Mouse (Mus musculus): Measurements from ENCODE around the gene Nkx1-1. TPM values are rescaled to one million over a fixed set of nuclear protein-coding genes. Genes with fewer than 3 reads are reported as not detected.

Gene Nkx1-1
- polyA plus RNA-seq (2017; shearing (Covaris generic)) = not detected

GRCm38 (mm10) chr5:33433201-33434138 is at the start of gene Nkx1-1:
Gene Nkx1-1, minus strand, starts transcription at chr5:33433976.

Other genes starting within 250 kb of the Nkx1-1 start
- gene Spon2, start 215.5 kb downstream of the Nkx1-1 start, polyA plus RNA-seq (2017; shearing (Covaris generic)) = not detected
- 346 TPM for gene Ctbp1, start 159.0 kb downstream of the Nkx1-1 start, polyA plus RNA-seq (2017; shearing (Covaris generic))
- 94.7 TPM for gene Maea, start 98.5 kb downstream of the Nkx1-1 start, polyA plus RNA-seq (2017; shearing (Covaris generic))
- gene Uvssa, start 55.4 kb downstream of the Nkx1-1 start, polyA plus RNA-seq (2017; shearing (Covaris generic)) = 13.6 TPM
- gene Fam53a, start 195.7 kb upstream of the Nkx1-1 start, polyA plus RNA-seq (2017; shearing (Covaris generic)) = 66.8 TPM
- 0.60 TPM for gene Gm9903, start 195.9 kb upstream of the Nkx1-1 start, polyA plus RNA-seq (2017; shearing (Covaris generic))
- gene Slbp, start 218.6 kb upstream of the Nkx1-1 start, polyA plus RNA-seq (2017; shearing (Covaris generic)) = 202 TPM
- 9.6 TPM for gene Tacc3, start 224.2 kb upstream of the Nkx1-1 start, polyA plus RNA-seq (2017; shearing (Covaris generic))
- 14.0 TPM for gene Tmem129, start 224.4 kb upstream of the Nkx1-1 start, polyA plus RNA-seq (2017; shearing (Covaris generic))

Data from naive thymus-derived CD4-positive, alpha-beta T cell, adult 5 months (primary cell).